Mouse (Mus musculus) brain, embryonic 14.5 days (tissue): ENCODE results near the gene Rps6kc1.

Experiments
- CTCF ChIP-seq: fragments of 200-500 bp; IDR thresholded peaks from 2 replicates; pipeline ENCODE4 v1.5.1; 2012; ENCODE audit warnings: inconsistent platforms, mild to moderate bottlenecking, moderate library complexity, borderline replicate concordance; ENCODE audit not compliant: insufficient read depth, insufficient read length; ENCODE audit errors: extremely low read depth
- POLR2A ChIP-seq: fragments of 200-500 bp; IDR thresholded peaks from 2 replicates; pipeline ENCODE4 v1.6.1; 2012; ENCODE audit warnings: mild to moderate bottlenecking, inconsistent platforms, borderline replicate concordance; ENCODE audit not compliant: poor library complexity, insufficient read depth, insufficient read length, severe bottlenecking; ENCODE audit errors: extremely low read depth

GRCm38 (mm10) chr1:190893559-190894167 is 17.9 kb downstream of the Rps6kc1 start:
- TF ChIP-seq CTCF = no peak
- TF ChIP-seq POLR2A = no peak
